Mouse (Mus musculus): ENCODE results near the gene Krt34. TPM values are rescaled to one million over a fixed set of nuclear protein-coding genes. Genes with fewer than 3 reads are reported as not detected.

Krt34 gene
- not detected for total RNA-seq (2021)
- long read RNA-seq, experiment 1 = 0 reads
- long read RNA-seq, experiment 2 = 0 reads

- no peak for DNase-seq
Measured at GRCm38 (mm10) chr11:100041454-100041853, at the start of gene Krt34. TSS of gene Krt34 (minus strand) at chr11:100041554.

- no peak for DNase-seq
Measured at GRCm38 (mm10) chr11:100088378-100089025, 47.1 kb upstream of the Krt34 start.

- DNase-seq = no peak
Measured at GRCm38 (mm10) chr11:100087861-100088260, 46.5 kb upstream of the Krt34 start, which contains the start of gene Krt32. TSS of gene Krt32 (minus strand) at chr11:100088226.

GRCm38 (mm10) chr11:100073873-100074272 is 32.5 kb upstream of the Krt34 start:
- DNase-seq = no peak

GRCm38 (mm10) chr11:100067293-100068036 is 26.1 kb upstream of the Krt34 start:
- no peak for DNase-seq

- no peak for DNase-seq
Measured at GRCm38 (mm10) chr11:100066236-100067010, 25.1 kb upstream of the Krt34 start.

- DNase-seq = no peak
Measured at GRCm38 (mm10) chr11:100058875-100059274, 17.5 kb upstream of the Krt34 start.

GRCm38 (mm10) chr11:100055686-100056655 is 14.6 kb upstream of the Krt34 start:
- no peak for DNase-seq

- no peak for DNase-seq
Measured at GRCm38 (mm10) chr11:100050451-100050850, 9.1 kb upstream of the Krt34 start, which contains the start of gene Krt31. TSS of gene Krt31 (minus strand) at chr11:100050551.

GRCm38 (mm10) chr11:100047193-100047592 is 5.8 kb upstream of the Krt34 start:
- no peak for DNase-seq

GRCm38 (mm10) chr11:100046303-100046866 is 5.0 kb upstream of the Krt34 start:
- no peak for DNase-seq

GRCm38 (mm10) chr11:100029768-100030167 is 11.6 kb downstream of the Krt34 start, which contains the start of gene Krt33b:
TSS of gene Krt33b (minus strand) at chr11:100029868.
- DNase-seq = no peak

GRCm38 (mm10) chr11:100021438-100021837 is 19.9 kb downstream of the Krt34 start:
- DNase-seq = no peak

GRCm38 (mm10) chr11:100019466-100019865 is 21.9 kb downstream of the Krt34 start:
- DNase-seq = no peak

- no peak for DNase-seq
Measured at GRCm38 (mm10) chr11:100016112-100016511, 25.2 kb downstream of the Krt34 start, which contains the start of gene Krt33a. TSS of gene Krt33a (minus strand) at chr11:100016212.

GRCm38 (mm10) chr11:100013691-100014171 is 27.6 kb downstream of the Krt34 start:
- no peak for DNase-seq

- DNase-seq = no peak
Measured at GRCm38 (mm10) chr11:100010682-100011081, 30.7 kb downstream of the Krt34 start.

- no peak for DNase-seq
Measured at GRCm38 (mm10) chr11:100008336-100008735, 33.0 kb downstream of the Krt34 start.

- DNase-seq = no peak
Measured at GRCm38 (mm10) chr11:100006624-100007023, 34.7 kb downstream of the Krt34 start.

- DNase-seq = no peak
Measured at GRCm38 (mm10) chr11:100005905-100006304, 35.4 kb downstream of the Krt34 start.

GRCm38 (mm10) chr11:100004846-100005245 is 36.5 kb downstream of the Krt34 start:
- DNase-seq = no peak

Data from gastrocnemius, postnatal 25 days (tissue).